Mouse (Mus musculus) ovary, adult 10 weeks (tissue): ENCODE data around the gene Tmem159. TPM values are rescaled to one million over a fixed set of nuclear protein-coding genes. Genes with fewer than 3 reads are reported as not detected.

Experiments
- polyA plus RNA-seq: library from polyadenylated mRNA; stranded (reverse); fragments of 350-450 nt; fragmentation: Illumina TruSeq; extraction: RNeasy Lipid Tissue Mini Kit (QIAGEN cat#74804); gene quantifications from one replicate; pipeline ENCODE4 v1.2.3, GENCODE M21; 2014

Gene Tmem159
- polyA plus RNA-seq, result 74.6 TPM

GRCm38 (mm10) chr7:120102164-120102972 lies at the start of gene Tmem159:
Gene Tmem159 (plus strand): TSS chr7:120102353.

GRCm38 (mm10) chr7:120095180-120095579 lies 7.0 kb upstream of the Tmem159 start, which contains the start of gene Dnah3:
Gene Dnah3 (minus strand): TSS chr7:120095280.

GRCm38 (mm10) chr7:120145191-120145590 lies 43.0 kb downstream of the Tmem159 start, which contains the start of gene Zp2:
Gene Zp2 (minus strand): TSS chr7:120145291.

Other genes with a start within 250 kb of the Tmem159 start
- gene Lyrm1, start 206.5 kb upstream of the Tmem159 start, polyA plus RNA-seq, result 8.7 TPM
- gene Dcun1d3, start 206.1 kb upstream of the Tmem159 start, polyA plus RNA-seq, result 17.2 TPM
- gene Dnah3, start 7.1 kb upstream of the Tmem159 start, polyA plus RNA-seq, result 2.5 TPM
- 233 TPM for gene Zp2, start 42.9 kb downstream of the Tmem159 start, polyA plus RNA-seq
- 3.5 TPM for gene Anks4b, start 71.5 kb downstream of the Tmem159 start, polyA plus RNA-seq
- gene Crym, start 99.8 kb downstream of the Tmem159 start, polyA plus RNA-seq, result not detected
- not detected for gene Abca14, start 101.6 kb downstream of the Tmem159 start, polyA plus RNA-seq
- gene Abca15, start 226.3 kb downstream of the Tmem159 start, polyA plus RNA-seq, result not detected